Mouse (Mus musculus): ENCODE measurements around the gene Ogdh. TPM values are rescaled to one million over a fixed set of nuclear protein-coding genes. Genes with fewer than 3 reads are reported as not detected.
A peak's percentile ranks its signal among the peaks of the same experiment; 100 is the strongest.
"Not testable (repeated sequence)": the region's sequence is repeated elsewhere in the genome, so short reads cannot be mapped to it uniquely, and the experiment has no call there.

Ogdh gene
- polyA plus RNA-seq (2015; fragmentation: Nextera tagmentation; extraction: Ambion mirVana) = 84.1 and 95.0 TPM in 2 replicates

- peak; percentile 99 for ATAC-seq (ENCODE audit: low FRiP score, low read depth)
These were observed at the start of gene Ogdh for GRCm38 (mm10) chr11:6291401-6292115. TSS of gene Ogdh (plus strand) at chr11:6291633.

GRCm38 (mm10) chr11:6244707-6245106 is 46.7 kb upstream of the Ogdh start:
- Histone ChIP-seq H3K27ac (no peak overlapping the region), H3K36me3 (no peaks in the 10 kb centered on the region), H3K4me3 (no peak overlapping the region), H3K9me3 (no peaks in the 10 kb centered on the region), H3K9ac (no peak overlapping the region), H3K27me3 (no peaks in the 10 kb centered on the region), H3K4me1 (no peaks in the 10 kb centered on the region), H3K4me2 (replicated peaks) (no peak overlapping the region)
- WGBS = 57% methylated on average over 19 of the region's 19 CpGs
- no peak for ATAC-seq (ENCODE audit: low FRiP score, low read depth)

More at GRCm38 (mm10) chr11:6291401-6292115, at the start of gene Ogdh:
- Histone ChIP-seq H3K27me3 (no peaks in the 10 kb centered on the region), H3K9me3 (no peaks in the 10 kb centered on the region), H3K4me3 (peak within 1 kb of the TSS; percentile 76), H3K9ac (peak within 1 kb of the TSS; percentile 74), H3K27ac (peak within 1 kb of the TSS; percentile 79), H3K4me1 (peaks cover 12% of the 10 kb centered on the region), H3K36me3 (no peaks in the 10 kb centered on the region), H3K4me2 (replicated peaks) (peak within 1 kb of the TSS; percentile 75)
- under 1% methylated on average over 70 of the region's 77 CpGs for WGBS

GRCm38 (mm10) chr11:6252248-6252647 is 39.2 kb upstream of the Ogdh start:
- no peaks in the 10 kb centered on the region for H3K9me3 ChIP-seq
- ATAC-seq (ENCODE audit: low FRiP score, low read depth) = no peak
- H3K4me2 ChIP-seq (replicated peaks) = no peak overlapping the region

GRCm38 (mm10) chr11:6252824-6253223 is 38.6 kb upstream of the Ogdh start:
- H3K4me1 ChIP-seq = no peaks in the 10 kb centered on the region
- H3K9me3 ChIP-seq = no peaks in the 10 kb centered on the region
- H3K9ac ChIP-seq = no peak overlapping the region
- peaks cover 6% of the 10 kb centered on the region for H3K36me3 ChIP-seq
- no peak for ATAC-seq (ENCODE audit: low FRiP score, low read depth)
- H3K27ac ChIP-seq = no peak overlapping the region
- H3K4me2 ChIP-seq (replicated peaks) = no peak overlapping the region
- H3K27me3 ChIP-seq = no peaks in the 10 kb centered on the region
- 85% methylated on average over 4 of the region's 4 CpGs for WGBS
- no peak overlapping the region for H3K4me3 ChIP-seq

More at GRCm38 (mm10) chr11:6252248-6252647, 39.2 kb upstream of the Ogdh start:
- no peaks in the 10 kb centered on the region for H3K4me1 ChIP-seq
- H3K36me3 ChIP-seq = peaks cover under 1% of the 10 kb centered on the region; the same call in 1 of the 2 replicates
- no peak overlapping the region for H3K27ac ChIP-seq
- WGBS = 92% methylated on average over 5 of the region's 5 CpGs
- no peak overlapping the region for H3K9ac ChIP-seq
- no peak overlapping the region for H3K4me3 ChIP-seq
- no peaks in the 10 kb centered on the region for H3K27me3 ChIP-seq

- H3K27ac ChIP-seq; H3K27me3 ChIP-seq; H3K4me1 ChIP-seq; H3K4me2 ChIP-seq (replicated peaks); H3K9me3 ChIP-seq; H3K9ac ChIP-seq; ATAC-seq (ENCODE audit: low FRiP score, low read depth); H3K4me3 ChIP-seq: not testable (repeated sequence)
- H3K36me3 ChIP-seq = peaks cover 24% of the 10 kb centered on the region
- 96% methylated on average over 2 of the region's 2 CpGs for WGBS
These were observed 36.8 kb upstream of the Ogdh start for GRCm38 (mm10) chr11:6254602-6255001.

GRCm38 (mm10) chr11:6256490-6257072 is 34.9 kb upstream of the Ogdh start:
- Histone ChIP-seq H3K4me2 (replicated peaks) (no peak overlapping the region), H3K36me3 (peaks cover 43% of the 10 kb centered on the region), H3K9me3 (no peaks in the 10 kb centered on the region), H3K4me3 (no peak overlapping the region), H3K27ac (no peak overlapping the region), H3K9ac (no peak overlapping the region), H3K4me1 (no peaks in the 10 kb centered on the region), H3K27me3 (no peaks in the 10 kb centered on the region)
- 0 out of 2 replicates have a peak, but pooled peaks have one; percentile 42 for ATAC-seq (ENCODE audit: low FRiP score, low read depth)
- WGBS = 65% methylated on average over 6 of the region's 6 CpGs

- 94% methylated on average over 7 of the region's 7 CpGs for WGBS
- no peak overlapping the region for H3K9ac ChIP-seq
- H3K4me2 ChIP-seq (replicated peaks) = no peak overlapping the region
- no peaks in the 10 kb centered on the region for H3K9me3 ChIP-seq
- no peak for ATAC-seq (ENCODE audit: low FRiP score, low read depth)
- H3K27ac ChIP-seq = no peak overlapping the region
- peaks cover 72% of the 10 kb centered on the region for H3K36me3 ChIP-seq
- no peaks in the 10 kb centered on the region for H3K27me3 ChIP-seq
- H3K4me3 ChIP-seq = no peak overlapping the region
- H3K4me1 ChIP-seq = no peaks in the 10 kb centered on the region
These were observed 32.0 kb upstream of the Ogdh start for GRCm38 (mm10) chr11:6259413-6259812.

- no peak overlapping the region for H3K9ac ChIP-seq
- peaks cover 90% of the 10 kb centered on the region for H3K36me3 ChIP-seq
- H3K4me3 ChIP-seq = no peak overlapping the region
- H3K27me3 ChIP-seq = no peaks in the 10 kb centered on the region
- no peak overlapping the region for H3K27ac ChIP-seq
- peaks cover 5% of the 10 kb centered on the region for H3K4me1 ChIP-seq
- 78% methylated on average over 10 of the region's 10 CpGs for WGBS
- no peaks in the 10 kb centered on the region for H3K9me3 ChIP-seq
- no peak overlapping the region for H3K4me2 ChIP-seq (replicated peaks)
- no peak; the same call in 1 of the 2 replicates for ATAC-seq (ENCODE audit: low FRiP score, low read depth)
These were observed 29.9 kb upstream of the Ogdh start for GRCm38 (mm10) chr11:6261434-6262082.

GRCm38 (mm10) chr11:6266621-6267020 is 24.8 kb upstream of the Ogdh start:
- 67% methylated on average over 9 of the region's 9 CpGs for WGBS
- Histone ChIP-seq H3K9me3 (no peaks in the 10 kb centered on the region), H3K36me3 (peaks cover 67% of the 10 kb centered on the region), H3K27me3 (no peaks in the 10 kb centered on the region), H3K9ac (peak overlapping the region; percentile 93), H3K4me1 (peaks cover 13% of the 10 kb centered on the region), H3K4me3 (peak overlapping the region; percentile 97), H3K27ac (no peak overlapping the region), H3K4me2 (replicated peaks) (peak overlapping the region; percentile 96)
- no peak for ATAC-seq (ENCODE audit: low FRiP score, low read depth)

GRCm38 (mm10) chr11:6267320-6268254 is 23.8 kb upstream of the Ogdh start, which contains the start of gene Ddx56:
TSS of gene Ddx56 (minus strand) at chr11:6267772.
- Histone ChIP-seq H3K4me2 (replicated peaks) (peak within 1 kb of the TSS; percentile 96), H3K27me3 (no peaks in the 10 kb centered on the region), H3K4me3 (peak within 1 kb of the TSS; percentile 97), H3K9ac (peak within 1 kb of the TSS; percentile 93), H3K4me1 (peaks cover 13% of the 10 kb centered on the region), H3K9me3 (no peaks in the 10 kb centered on the region), H3K36me3 (peaks cover 67% of the 10 kb centered on the region), H3K27ac (peak within 1 kb of the TSS; percentile 95)
- peak; percentile 97 for ATAC-seq (ENCODE audit: low FRiP score, low read depth)
- 3% methylated on average over 50 of the region's 50 CpGs for WGBS

- Histone ChIP-seq H3K27ac (no peak overlapping the region), H3K27me3 (no peaks in the 10 kb centered on the region), H3K36me3 (peaks cover 35% of the 10 kb centered on the region), H3K9ac (peak overlapping the region; percentile 91), H3K9me3 (no peaks in the 10 kb centered on the region), H3K4me1 (peaks cover 19% of the 10 kb centered on the region), H3K4me2 (replicated peaks) (peak overlapping the region; percentile 92), H3K4me3 (peak overlapping the region; percentile 98)
- WGBS = 63% methylated on average over 11 of the region's 11 CpGs
- ATAC-seq (ENCODE audit: low FRiP score, low read depth) = no peak
These were observed 17.8 kb upstream of the Ogdh start for GRCm38 (mm10) chr11:6273607-6274006.
